Mouse (Mus musculus) liver, embryonic 13.5 days (tissue): ENCODE results near the gene Etv5. TPM values are rescaled to one million over a fixed set of nuclear protein-coding genes. Genes with fewer than 3 reads are reported as not detected.

Experiments used
- ATAC-seq: fragments of 200-750 bp; cut with Nextera tagmentation; 2 replicates; pipeline ENCODE4 v1.8.0; 2017; ENCODE audit warnings: low read depth, mild to moderate bottlenecking, moderate number of reproducible peaks, moderate library complexity
- DNase-seq: peaks from one replicate; pipeline ENCODE4 v3.0.0; 2022
- H3K27ac ChIP-seq: fragments of 300-500 bp; sonication (generic); 2 replicates; pipeline ENCODE4 v1.5.1; 2015; ENCODE audit warnings: moderate library complexity, mild to moderate bottlenecking, inconsistent platforms
- H3K27me3 ChIP-seq: fragments of 300-500 bp; sonication (generic); 2 replicates; pipeline ENCODE4 v1.6.1; 2015; ENCODE audit warnings: mild to moderate bottlenecking, inconsistent platforms
- H3K36me3 ChIP-seq: fragments of 300-500 bp; sonication (generic); 2 replicates; pipeline ENCODE4 v1.6.1; 2015; ENCODE audit warnings: mild to moderate bottlenecking, inconsistent platforms
- H3K4me1 ChIP-seq: fragments of 300-500 bp; sonication (generic); replicated peaks from 2 replicates; pipeline ENCODE4 v1.6.1; 2015; ENCODE audit warnings: inconsistent platforms
- H3K4me2 ChIP-seq: fragments of 300-500 bp; sonication (generic); 2 replicates; pipeline ENCODE4 v1.6.1; 2015; ENCODE audit warnings: inconsistent platforms, mild to moderate bottlenecking, moderate library complexity
- H3K4me3 ChIP-seq: fragments of 300-500 bp; sonication (generic); replicated peaks from 2 replicates; pipeline ENCODE4 v1.5.1; 2015; ENCODE audit warnings: mild to moderate bottlenecking, inconsistent platforms
- H3K9ac ChIP-seq: fragments of 300-500 bp; sonication (generic); 2 replicates; pipeline ENCODE4 v1.6.1; 2015; ENCODE audit warnings: mild to moderate bottlenecking, inconsistent platforms
- H3K9me3 ChIP-seq: fragments of 300-500 bp; sonication (generic); replicated peaks from 2 replicates; pipeline ENCODE4 v1.6.1; 2016; ENCODE audit warnings: inconsistent platforms
- WGBS: fragments of 180-500 bp; shearing (Covaris S2); methylation state at CpG from one replicate; pipeline ENCODE4 v1.1.7; 2015; ENCODE audit not compliant: insufficient replicate concordance; 5-methylcytosine and 5-hydroxymethylcytosine counted together
- polyA plus RNA-seq: library from polyadenylated mRNA; unstranded; fragments of >200 nt; fragmentation: Nextera tagmentation; extraction: Ambion mirVana; gene quantifications from 2 replicates; pipeline ENCODE4 v1.2.1, GENCODE M21; 2015

Etv5 gene
- polyA plus RNA-seq, 1 experiment from 2014 or later, result 3.7 TPM

GRCm38 (mm10) chr16:22429377-22429776, 10.1 kb downstream of the Etv5 start:
- no peaks in the 10 kb centered on the region for H3K36me3 ChIP-seq
- peak overlapping the region; percentile 33 for H3K4me2 ChIP-seq
- 0 out of 2 replicates have a peak, but pooled peaks cover 18% of the 10 kb centered on the region for H3K4me1 ChIP-seq
- H3K27me3 ChIP-seq, result no peaks in the 10 kb centered on the region
- DNase-seq (no peak), ATAC-seq (peak; percentile 18; the same call in 1 of the 2 replicates)
- no peak overlapping the region for H3K27ac ChIP-seq
- 34% methylated on average over 8 of the region's 8 CpGs for WGBS
- no peak overlapping the region for H3K4me3 ChIP-seq
- no peak overlapping the region; the same call in 1 of the 2 replicates for H3K9ac ChIP-seq
- no peaks in the 10 kb centered on the region for H3K9me3 ChIP-seq

GRCm38 (mm10) chr16:22428853-22429341, 10.6 kb downstream of the Etv5 start:
- Histone ChIP-seq H3K36me3 (no peaks in the 10 kb centered on the region), H3K9me3 (no peaks in the 10 kb centered on the region), H3K9ac (no peak overlapping the region; the same call in 1 of the 2 replicates), H3K4me1 (0 out of 2 replicates have a peak, but pooled peaks cover 16% of the 10 kb centered on the region), H3K27me3 (no peaks in the 10 kb centered on the region), H3K27ac (no peak overlapping the region), H3K4me3 (no peak overlapping the region), H3K4me2 (peak overlapping the region; percentile 33)
- ATAC-seq (peak; percentile 81), DNase-seq (peak; percentile 42)
- WGBS, result 15% methylated on average over 9 of the region's 9 CpGs

- no peak overlapping the region for H3K4me2 ChIP-seq
- WGBS, result 72% methylated on average over 7 of the region's 7 CpGs
- H3K4me3 ChIP-seq, result no peak overlapping the region
- no peaks in the 10 kb centered on the region for H3K27me3 ChIP-seq
- H3K27ac ChIP-seq, result no peak overlapping the region
- no peak overlapping the region for H3K9ac ChIP-seq
- DNase-seq (no peak), ATAC-seq (no peak)
- H3K36me3 ChIP-seq, result no peaks in the 10 kb centered on the region
- H3K4me1 ChIP-seq, result 0 out of 2 replicates have a peak, but pooled peaks cover 11% of the 10 kb centered on the region
- H3K9me3 ChIP-seq, result no peaks in the 10 kb centered on the region
Measured at GRCm38 (mm10) chr16:22426866-22427265, 12.7 kb downstream of the Etv5 start.

- Histone ChIP-seq H3K36me3 (no peaks in the 10 kb centered on the region), H3K9ac (no peak overlapping the region), H3K4me2 (no peak overlapping the region), H3K27ac (no peak overlapping the region), H3K4me1 (no peaks in the 10 kb centered on the region; the same call in 1 of the 2 replicates), H3K27me3 (no peaks in the 10 kb centered on the region), H3K9me3 (no peaks in the 10 kb centered on the region), H3K4me3 (no peak overlapping the region)
- DNase-seq, result no peak
- 64% methylated on average over 5 of the region's 5 CpGs for WGBS
- ATAC-seq, result no peak
Measured at GRCm38 (mm10) chr16:22422256-22422655, 17.3 kb downstream of the Etv5 start.

GRCm38 (mm10) chr16:22417931-22418330, 21.6 kb downstream of the Etv5 start:
- Histone ChIP-seq H3K9ac (no peak overlapping the region), H3K9me3 (no peaks in the 10 kb centered on the region), H3K27ac (no peak overlapping the region), H3K4me1 (no peaks in the 10 kb centered on the region; the same call in 1 of the 2 replicates), H3K4me2 (no peak overlapping the region), H3K36me3 (no peaks in the 10 kb centered on the region), H3K27me3 (no peaks in the 10 kb centered on the region), H3K4me3 (no peak overlapping the region)
- no peak for ATAC-seq
- 83% methylated on average over 7 of the region's 7 CpGs for WGBS
- DNase-seq, result no peak

- 66% methylated on average over 8 of the region's 8 CpGs for WGBS
- no peak for ATAC-seq
Measured at GRCm38 (mm10) chr16:22417044-22417443, 22.5 kb downstream of the Etv5 start.

GRCm38 (mm10) chr16:22416140-22416848, 23.2 kb downstream of the Etv5 start:
- Histone ChIP-seq H3K27me3 (no peaks in the 10 kb centered on the region), H3K36me3 (no peaks in the 10 kb centered on the region), H3K9ac (no peak overlapping the region), H3K4me3 (no peak overlapping the region), H3K9me3 (no peaks in the 10 kb centered on the region), H3K27ac (no peak overlapping the region), H3K4me2 (no peak overlapping the region), H3K4me1 (no peaks in the 10 kb centered on the region; the same call in 1 of the 2 replicates)
- DNase-seq (no peak), ATAC-seq (no peak)
- 69% methylated on average over 6 of the region's 6 CpGs for WGBS

More at GRCm38 (mm10) chr16:22417044-22417443, 22.5 kb downstream of the Etv5 start:
- no peaks in the 10 kb centered on the region for H3K27me3 ChIP-seq
- no peaks in the 10 kb centered on the region for H3K36me3 ChIP-seq
- DNase-seq, result no peak
- H3K27ac ChIP-seq, result no peak overlapping the region
- H3K4me3 ChIP-seq, result no peak overlapping the region
- no peak overlapping the region for H3K9ac ChIP-seq
- no peaks in the 10 kb centered on the region for H3K9me3 ChIP-seq
- no peak overlapping the region for H3K4me2 ChIP-seq
- no peaks in the 10 kb centered on the region; the same call in 1 of the 2 replicates for H3K4me1 ChIP-seq

- no peak for ATAC-seq
- H3K9ac ChIP-seq, result no peak overlapping the region
- H3K27me3 ChIP-seq, result no peaks in the 10 kb centered on the region
- no peak overlapping the region for H3K4me3 ChIP-seq
- H3K27ac ChIP-seq, result no peak overlapping the region
- no peak overlapping the region for H3K4me2 ChIP-seq
- no peaks in the 10 kb centered on the region for H3K36me3 ChIP-seq
- WGBS, result 68% methylated on average over 9 of the region's 9 CpGs
- DNase-seq, result no peak
- H3K4me1 ChIP-seq, result no peaks in the 10 kb centered on the region; the same call in 1 of the 2 replicates
- no peaks in the 10 kb centered on the region for H3K9me3 ChIP-seq
Measured at GRCm38 (mm10) chr16:22414205-22414754, 25.2 kb downstream of the Etv5 start.

- H3K4me3 ChIP-seq, result no peak overlapping the region
- no peak for ATAC-seq
Measured at GRCm38 (mm10) chr16:22412459-22413229, 26.9 kb downstream of the Etv5 start.

GRCm38 (mm10) chr16:22411764-22412163, 27.8 kb downstream of the Etv5 start:
- H3K9ac ChIP-seq, result no peak overlapping the region
- no peak overlapping the region for H3K4me3 ChIP-seq
- H3K27ac ChIP-seq, result no peak overlapping the region
- no peaks in the 10 kb centered on the region; the same call in 1 of the 2 replicates for H3K4me1 ChIP-seq
- no peaks in the 10 kb centered on the region for H3K27me3 ChIP-seq
- ATAC-seq, result no peak
- no peaks in the 10 kb centered on the region for H3K9me3 ChIP-seq
- 36% methylated on average over 11 of the region's 11 CpGs for WGBS
- no peaks in the 10 kb centered on the region; the same call in 1 of the 2 replicates for H3K36me3 ChIP-seq
- no peak overlapping the region for H3K4me2 ChIP-seq
- no peak for DNase-seq

More at GRCm38 (mm10) chr16:22412459-22413229, 26.9 kb downstream of the Etv5 start:
- WGBS, result 68% methylated on average over 16 of the region's 16 CpGs
- H3K27me3 ChIP-seq, result no peaks in the 10 kb centered on the region
- no peaks in the 10 kb centered on the region; the same call in 1 of the 2 replicates for H3K4me1 ChIP-seq
- no peak overlapping the region for H3K27ac ChIP-seq
- no peaks in the 10 kb centered on the region; the same call in 1 of the 2 replicates for H3K36me3 ChIP-seq
- no peak for DNase-seq
- no peak overlapping the region for H3K9ac ChIP-seq
- no peaks in the 10 kb centered on the region for H3K9me3 ChIP-seq
- H3K4me2 ChIP-seq, result no peak overlapping the region

- DNase-seq, result peak; percentile 11
- Histone ChIP-seq H3K27me3 (no peaks in the 10 kb centered on the region), H3K27ac (no peak overlapping the region), H3K4me3 (no peak overlapping the region), H3K36me3 (no peaks in the 10 kb centered on the region; the same call in 1 of the 2 replicates), H3K4me2 (no peak overlapping the region), H3K9me3 (no peaks in the 10 kb centered on the region), H3K9ac (no peak overlapping the region), H3K4me1 (no peaks in the 10 kb centered on the region)
- 20% methylated on average over 5 of the region's 5 CpGs for WGBS
- peak; percentile 74 for ATAC-seq
Measured at GRCm38 (mm10) chr16:22410000-22410399, 29.5 kb downstream of the Etv5 start.
